Mouse (Mus musculus): Measurements from ENCODE around the gene Nceh1. TPM values are rescaled to one million over a fixed set of nuclear protein-coding genes. Genes with fewer than 3 reads are reported as not detected.

Nceh1 gene
- polyA plus RNA-seq, 1 experiment from 2014 or later = 5.4 TPM

DNA sequence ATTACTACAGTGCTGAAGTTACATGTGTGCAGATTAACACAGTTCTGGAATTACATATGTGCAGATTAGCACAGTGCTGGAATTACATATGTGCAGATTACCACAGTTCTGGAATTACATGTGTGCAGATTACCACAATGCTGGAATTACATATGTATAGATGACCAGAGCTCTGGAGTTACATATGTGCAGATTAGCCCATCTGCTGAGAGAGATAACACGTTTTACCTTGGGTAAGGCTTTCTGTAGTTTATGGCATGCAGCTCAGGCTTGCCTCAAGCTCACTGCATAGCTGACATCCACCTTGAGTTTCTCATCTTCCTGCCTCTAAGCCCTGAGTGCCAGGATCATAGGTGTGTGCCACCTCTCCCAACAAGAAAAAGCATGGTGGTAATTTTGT, 52.2 kb downstream of the Nceh1 start:
- Histone ChIP-seq H3K4me1 (no peaks in the 10 kb centered on the region), H3K27ac (replicated peaks) (no peak overlapping the region), H3K9me3 (replicated peaks) (no peaks in the 10 kb centered on the region), H3K36me3 (no peaks in the 10 kb centered on the region), H3K27me3 (no peaks in the 10 kb centered on the region), H3K4me2 (replicated peaks) (no peak overlapping the region), H3K9ac (no peak overlapping the region), H3K4me3 (replicated peaks) (no peak overlapping the region)
- ATAC-seq (ENCODE audit: insufficient number of reproducible peaks, low FRiP score, low TSS enrichment, low read depth) = no peak
- WGBS = 55% methylated on average over 1 of the region's 1 CpGs

DNA sequence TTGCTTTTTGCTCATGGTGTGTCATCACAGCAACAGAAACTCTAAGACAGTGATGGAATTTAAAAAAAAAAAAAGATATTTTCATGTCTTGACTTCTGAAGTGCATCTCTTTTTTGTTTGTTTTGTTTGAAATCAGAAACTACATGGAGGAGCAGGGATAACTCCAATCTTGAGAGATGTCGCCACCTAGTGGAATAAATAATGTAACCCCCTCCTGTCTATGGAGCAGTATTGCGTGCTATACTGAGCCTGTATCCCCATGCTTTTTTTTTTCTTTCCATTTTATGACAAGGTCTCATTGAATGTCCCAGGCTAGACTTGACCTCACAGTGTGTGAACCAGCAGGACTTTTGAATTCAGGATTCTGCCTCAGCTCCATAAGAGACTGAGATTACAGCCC, 54.5 kb downstream of the Nceh1 start:
- no peak overlapping the region for H3K9ac ChIP-seq
- H3K9me3 ChIP-seq (replicated peaks) = no peaks in the 10 kb centered on the region
- no peak overlapping the region for H3K27ac ChIP-seq (replicated peaks)
- ATAC-seq (ENCODE audit: insufficient number of reproducible peaks, low FRiP score, low TSS enrichment, low read depth) = no peak
- no peak overlapping the region for H3K4me2 ChIP-seq (replicated peaks)
- H3K27me3 ChIP-seq = no peaks in the 10 kb centered on the region
- no peak overlapping the region for H3K4me3 ChIP-seq (replicated peaks)
- no peaks in the 10 kb centered on the region for H3K36me3 ChIP-seq
- WGBS = 16% methylated on average over 2 of the region's 2 CpGs
- H3K4me1 ChIP-seq = no peaks in the 10 kb centered on the region

DNA sequence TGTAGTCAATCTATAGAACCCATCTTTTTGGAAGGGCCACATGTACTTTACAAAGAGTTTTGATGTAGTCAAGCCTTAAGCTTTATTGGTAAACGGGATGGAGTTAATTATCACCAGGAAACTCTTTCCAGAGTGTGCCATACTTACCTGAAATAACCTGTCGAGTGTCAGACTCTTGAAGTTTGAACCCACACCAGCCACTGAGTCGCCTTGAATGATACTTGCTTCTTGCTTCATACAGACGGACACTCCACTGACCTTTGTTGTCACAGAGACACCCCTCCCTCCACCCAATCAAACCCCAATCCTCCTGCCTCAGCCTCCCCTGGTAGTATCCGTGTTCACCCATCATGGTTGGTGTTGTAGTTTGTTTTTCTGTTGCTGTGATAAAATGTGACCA, 55.8 kb downstream of the Nceh1 start:
- Histone ChIP-seq H3K9ac (no peak overlapping the region), H3K4me1 (no peaks in the 10 kb centered on the region), H3K27ac (replicated peaks) (no peak overlapping the region), H3K4me3 (replicated peaks) (no peak overlapping the region), H3K9me3 (replicated peaks) (no peaks in the 10 kb centered on the region), H3K27me3 (no peaks in the 10 kb centered on the region), H3K36me3 (no peaks in the 10 kb centered on the region), H3K4me2 (replicated peaks) (no peak overlapping the region)
- WGBS = 73% methylated on average over 5 of the region's 5 CpGs
- ATAC-seq (ENCODE audit: insufficient number of reproducible peaks, low FRiP score, low TSS enrichment, low read depth) = no peak

DNA sequence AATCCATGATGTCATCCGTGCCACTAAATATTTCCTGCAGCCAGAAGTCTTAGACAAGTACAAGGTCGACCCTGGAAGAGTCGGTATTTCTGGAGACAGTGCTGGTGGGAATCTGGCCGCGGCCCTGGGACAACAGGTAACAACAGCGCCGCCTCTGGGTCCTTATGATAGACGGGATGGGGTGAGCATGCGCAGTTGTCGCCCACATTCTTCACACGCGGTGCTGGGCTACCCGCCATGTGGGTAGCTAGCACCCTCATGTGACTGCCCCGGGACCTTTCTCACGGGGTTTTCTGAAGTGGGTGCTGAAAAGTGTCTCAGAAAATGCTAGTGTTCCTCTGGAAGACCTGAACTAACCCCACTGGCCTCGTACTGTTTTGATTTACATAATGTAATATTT, 56.8 kb downstream of the Nceh1 start:
- Histone ChIP-seq H3K4me3 (replicated peaks) (no peak overlapping the region), H3K4me1 (no peaks in the 10 kb centered on the region), H3K4me2 (replicated peaks) (no peak overlapping the region), H3K9ac (no peak overlapping the region), H3K36me3 (no peaks in the 10 kb centered on the region), H3K27me3 (no peaks in the 10 kb centered on the region), H3K9me3 (replicated peaks) (no peaks in the 10 kb centered on the region), H3K27ac (replicated peaks) (no peak overlapping the region)
- ATAC-seq (ENCODE audit: insufficient number of reproducible peaks, low FRiP score, low TSS enrichment, low read depth) = no peak
- WGBS = 90% methylated on average over 16 of the region's 16 CpGs

DNA sequence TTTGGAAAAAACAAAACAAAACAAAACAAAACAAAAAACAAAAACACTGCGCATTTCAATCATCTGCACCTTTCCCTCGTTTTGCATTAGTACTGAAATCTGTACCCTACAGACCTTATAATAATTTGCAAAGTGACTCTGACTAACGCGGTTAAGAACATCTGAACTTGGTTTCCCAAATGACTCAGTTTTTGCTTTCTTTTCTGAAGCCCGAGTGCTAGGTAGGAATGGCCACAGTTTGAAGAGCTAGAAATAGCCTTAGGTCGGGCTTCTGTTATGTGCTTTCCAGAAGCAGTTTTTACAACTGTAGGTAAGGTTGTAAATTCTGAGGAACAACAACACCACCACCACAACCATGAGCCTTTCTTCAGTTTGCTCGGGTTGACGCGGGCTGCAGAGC, 59.1 kb downstream of the Nceh1 start:
- no peaks in the 10 kb centered on the region for H3K4me1 ChIP-seq
- H3K9ac ChIP-seq = no peak overlapping the region
- H3K27ac ChIP-seq (replicated peaks) = no peak overlapping the region
- H3K36me3 ChIP-seq = no peaks in the 10 kb centered on the region
- ATAC-seq (ENCODE audit: insufficient number of reproducible peaks, low FRiP score, low TSS enrichment, low read depth) = no peak
- WGBS = 84% methylated on average over 9 of the region's 9 CpGs
- H3K4me3 ChIP-seq (replicated peaks) = no peak overlapping the region
- H3K4me2 ChIP-seq (replicated peaks) = no peak overlapping the region
- H3K27me3 ChIP-seq = no peaks in the 10 kb centered on the region
- no peaks in the 10 kb centered on the region for H3K9me3 ChIP-seq (replicated peaks)

DNA sequence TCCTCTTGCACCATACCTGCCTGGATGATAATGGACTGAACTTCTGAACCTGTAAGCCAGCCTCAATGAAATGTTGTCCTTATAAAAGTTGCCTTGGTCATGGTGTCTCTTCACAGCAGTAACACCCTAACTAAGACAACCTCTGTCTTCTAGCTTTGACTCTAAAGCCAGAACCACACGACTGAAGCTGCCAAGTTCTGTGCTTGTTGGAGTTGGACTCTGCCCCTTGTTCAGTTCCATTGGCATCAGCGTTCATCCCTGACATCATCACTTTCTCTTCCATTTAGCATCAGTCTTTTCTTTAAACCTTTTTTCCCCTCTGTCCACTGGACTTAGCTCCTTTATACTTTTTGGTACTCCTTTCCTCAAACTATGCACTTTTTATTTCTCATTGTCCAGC, 63.4 kb downstream of the Nceh1 start:
- no peak overlapping the region for H3K9ac ChIP-seq
- H3K4me1 ChIP-seq = no peaks in the 10 kb centered on the region
- H3K4me3 ChIP-seq (replicated peaks) = no peak overlapping the region
- no peaks in the 10 kb centered on the region for H3K27me3 ChIP-seq
- no peaks in the 10 kb centered on the region for H3K36me3 ChIP-seq
- no peaks in the 10 kb centered on the region for H3K9me3 ChIP-seq (replicated peaks)
- H3K27ac ChIP-seq (replicated peaks) = no peak overlapping the region
- H3K4me2 ChIP-seq (replicated peaks) = no peak overlapping the region
- no peak for ATAC-seq (ENCODE audit: insufficient number of reproducible peaks, low FRiP score, low TSS enrichment, low read depth)
- 76% methylated on average over 2 of the region's 2 CpGs for WGBS

DNA sequence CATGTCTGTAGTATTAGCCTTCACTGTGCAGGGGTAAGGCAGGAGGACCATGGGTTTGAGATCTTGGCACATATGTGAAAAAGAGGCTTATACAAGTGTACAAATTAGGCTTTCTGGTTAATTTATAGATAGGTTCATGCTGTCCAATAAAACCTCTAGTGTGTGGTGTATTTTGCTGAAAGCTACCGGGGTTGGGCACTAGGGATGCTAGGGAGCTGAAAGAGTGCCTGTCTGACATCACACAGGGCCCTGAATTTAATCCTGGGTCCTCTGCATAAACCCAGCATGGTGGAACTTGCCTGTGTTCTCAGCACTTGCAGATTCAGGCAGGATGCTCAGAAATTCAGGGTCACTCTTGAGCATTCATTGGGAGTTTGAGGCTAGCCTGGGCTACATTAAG, 65.0 kb downstream of the Nceh1 start:
- no peak overlapping the region for H3K4me2 ChIP-seq (replicated peaks)
- H3K4me1 ChIP-seq = no peaks in the 10 kb centered on the region
- 85% methylated on average over 1 of the region's 1 CpGs for WGBS
- no peak for ATAC-seq (ENCODE audit: insufficient number of reproducible peaks, low FRiP score, low TSS enrichment, low read depth)
- H3K27ac ChIP-seq (replicated peaks) = no peak overlapping the region
- H3K9me3 ChIP-seq (replicated peaks) = no peaks in the 10 kb centered on the region
- no peak overlapping the region for H3K4me3 ChIP-seq (replicated peaks)
- H3K27me3 ChIP-seq = no peaks in the 10 kb centered on the region
- H3K36me3 ChIP-seq = no peaks in the 10 kb centered on the region
- no peak overlapping the region for H3K9ac ChIP-seq

DNA sequence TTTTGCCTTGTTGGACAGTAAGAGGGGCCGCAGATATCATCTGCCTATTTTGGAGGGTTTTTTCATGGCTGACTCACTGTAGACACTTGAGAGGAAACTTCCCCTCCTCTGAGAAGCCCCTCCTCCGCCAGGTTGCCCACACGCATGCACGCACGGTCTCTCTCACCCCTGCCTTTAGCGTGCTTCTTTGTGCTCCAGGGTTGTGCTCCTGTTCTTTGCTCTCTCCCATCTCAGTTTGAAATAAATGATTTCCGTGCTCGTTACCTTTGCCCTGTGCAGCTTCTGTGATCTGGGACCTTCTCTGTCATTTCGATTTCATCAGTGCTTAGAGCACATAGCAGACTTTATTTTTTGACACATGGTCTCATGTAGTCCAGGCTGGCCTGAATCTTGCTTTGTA, 66.3 kb downstream of the Nceh1 start:
- ATAC-seq (ENCODE audit: insufficient number of reproducible peaks, low FRiP score, low TSS enrichment, low read depth) = no peak
- Histone ChIP-seq H3K4me2 (replicated peaks) (no peak overlapping the region), H3K4me1 (no peaks in the 10 kb centered on the region), H3K36me3 (no peaks in the 10 kb centered on the region), H3K27me3 (no peaks in the 10 kb centered on the region), H3K4me3 (replicated peaks) (no peak overlapping the region), H3K9me3 (replicated peaks) (no peaks in the 10 kb centered on the region), H3K9ac (no peak overlapping the region), H3K27ac (replicated peaks) (no peak overlapping the region)
- 80% methylated on average over 9 of the region's 9 CpGs for WGBS

DNA sequence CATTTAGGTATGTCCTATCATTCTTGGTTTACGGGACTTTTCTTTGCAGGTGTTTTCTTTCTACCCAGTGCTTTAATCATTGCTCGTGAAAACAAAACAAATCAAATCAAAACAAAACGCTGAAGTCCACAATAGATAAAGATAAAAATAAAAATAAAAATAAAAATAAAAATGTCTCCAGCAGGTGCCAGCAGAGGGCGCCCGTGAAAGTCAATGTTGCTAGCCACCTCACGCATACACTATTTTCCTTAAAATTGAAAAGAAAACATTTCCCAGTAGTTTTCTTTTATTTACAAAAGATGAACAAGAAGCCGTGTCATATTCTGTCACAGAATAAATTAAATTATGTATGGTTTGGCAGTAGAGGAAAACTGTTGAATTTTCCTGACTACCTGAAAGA, 68.2 kb downstream of the Nceh1 start:
- Histone ChIP-seq H3K9me3 (replicated peaks) (no peaks in the 10 kb centered on the region), H3K4me3 (replicated peaks) (no peak overlapping the region), H3K4me2 (replicated peaks) (no peak overlapping the region), H3K9ac (no peak overlapping the region), H3K4me1 (no peaks in the 10 kb centered on the region), H3K27me3 (no peaks in the 10 kb centered on the region), H3K36me3 (no peaks in the 10 kb centered on the region), H3K27ac (replicated peaks) (no peak overlapping the region)
- 37% methylated on average over 7 of the region's 7 CpGs for WGBS
- no peak for ATAC-seq (ENCODE audit: insufficient number of reproducible peaks, low FRiP score, low TSS enrichment, low read depth)

DNA sequence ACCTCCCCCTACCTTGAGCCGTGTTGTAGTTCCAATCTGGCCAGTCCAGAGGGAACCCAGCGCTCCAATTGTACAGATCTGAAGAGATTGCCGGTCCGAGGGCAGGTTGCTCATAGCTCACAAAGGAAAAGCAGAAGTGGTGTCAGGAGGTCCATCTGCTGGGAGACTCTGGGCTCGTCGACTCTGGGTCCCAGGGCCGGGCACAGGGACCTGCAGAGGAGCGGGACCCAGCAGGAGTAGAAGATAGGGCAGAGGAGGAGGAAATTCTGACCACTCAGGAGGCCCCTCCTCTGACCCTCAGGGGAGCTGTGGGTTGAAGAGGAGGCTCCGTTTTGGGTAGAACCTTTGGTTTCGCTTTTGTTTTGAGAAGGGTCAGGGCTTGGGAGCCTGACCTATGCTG, 75.7 kb downstream of the Nceh1 start:
- no peaks in the 10 kb centered on the region for H3K4me1 ChIP-seq
- H3K27me3 ChIP-seq = no peaks in the 10 kb centered on the region
- H3K9me3 ChIP-seq (replicated peaks) = no peaks in the 10 kb centered on the region
- no peaks in the 10 kb centered on the region for H3K36me3 ChIP-seq
- ATAC-seq (ENCODE audit: insufficient number of reproducible peaks, low FRiP score, low TSS enrichment, low read depth) = no peak
- no peak overlapping the region for H3K4me2 ChIP-seq (replicated peaks)
- H3K9ac ChIP-seq = no peak overlapping the region
- H3K4me3 ChIP-seq (replicated peaks) = no peak overlapping the region
- H3K27ac ChIP-seq (replicated peaks) = no peak overlapping the region
- 85% methylated on average over 10 of the region's 10 CpGs for WGBS

DNA sequence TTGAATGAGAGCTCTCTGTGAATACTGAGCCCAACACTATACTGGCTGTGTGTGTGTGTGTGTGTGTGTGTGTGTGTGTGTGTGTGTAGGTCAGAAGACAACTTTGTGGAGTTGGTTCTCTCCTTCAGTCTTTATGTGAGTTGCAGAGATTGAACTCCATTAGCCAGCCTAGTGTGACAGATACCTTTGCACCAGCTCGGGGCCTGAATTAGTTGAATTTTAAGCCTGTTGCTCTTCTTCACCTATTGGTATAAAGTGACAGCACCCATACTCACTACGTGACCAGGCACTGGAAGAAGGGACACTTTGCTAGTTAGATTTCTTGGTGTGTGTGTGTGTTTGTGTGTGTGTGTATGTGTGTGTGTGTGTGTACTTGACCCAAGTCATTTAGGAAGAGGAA, 77.6 kb downstream of the Nceh1 start:
- Histone ChIP-seq H3K9ac (no peak overlapping the region), H3K4me2 (replicated peaks) (no peak overlapping the region), H3K27ac (replicated peaks) (no peak overlapping the region), H3K27me3 (no peaks in the 10 kb centered on the region), H3K36me3 (no peaks in the 10 kb centered on the region), H3K9me3 (replicated peaks) (no peaks in the 10 kb centered on the region), H3K4me1 (no peaks in the 10 kb centered on the region), H3K4me3 (replicated peaks) (no peak overlapping the region)
- WGBS = 78% methylated on average over 2 of the region's 2 CpGs
- no peak for ATAC-seq (ENCODE audit: insufficient number of reproducible peaks, low FRiP score, low TSS enrichment, low read depth)

DNA sequence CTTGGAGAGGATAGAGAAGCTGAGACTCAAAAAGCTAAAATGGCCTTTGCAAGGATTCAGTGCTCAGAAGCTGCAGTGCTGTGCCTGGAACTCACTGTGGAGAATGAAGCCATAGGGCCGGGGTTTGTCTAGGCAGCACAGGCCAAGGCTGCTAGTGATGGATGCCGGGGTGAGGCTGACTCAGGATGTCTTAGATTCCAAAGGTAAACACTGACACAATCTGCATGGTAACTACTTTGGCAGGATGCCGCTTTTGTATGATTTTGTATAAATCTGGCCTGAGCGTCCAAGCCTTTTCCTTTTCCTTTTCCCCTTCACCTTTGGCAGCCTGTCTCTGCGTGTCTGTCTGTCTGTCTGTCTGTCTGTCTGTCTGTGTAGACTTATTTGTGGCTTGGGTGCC, 84.6 kb downstream of the Nceh1 start:
- H3K4me1 ChIP-seq = no peaks in the 10 kb centered on the region
- no peak overlapping the region for H3K27ac ChIP-seq (replicated peaks)
- no peaks in the 10 kb centered on the region for H3K36me3 ChIP-seq
- no peak overlapping the region for H3K9ac ChIP-seq
- H3K4me3 ChIP-seq (replicated peaks) = no peak overlapping the region
- no peaks in the 10 kb centered on the region for H3K27me3 ChIP-seq
- WGBS = 80% methylated on average over 5 of the region's 5 CpGs
- no peaks in the 10 kb centered on the region for H3K9me3 ChIP-seq (replicated peaks)
- ATAC-seq (ENCODE audit: insufficient number of reproducible peaks, low FRiP score, low TSS enrichment, low read depth) = no peak
- no peak overlapping the region for H3K4me2 ChIP-seq (replicated peaks)

DNA sequence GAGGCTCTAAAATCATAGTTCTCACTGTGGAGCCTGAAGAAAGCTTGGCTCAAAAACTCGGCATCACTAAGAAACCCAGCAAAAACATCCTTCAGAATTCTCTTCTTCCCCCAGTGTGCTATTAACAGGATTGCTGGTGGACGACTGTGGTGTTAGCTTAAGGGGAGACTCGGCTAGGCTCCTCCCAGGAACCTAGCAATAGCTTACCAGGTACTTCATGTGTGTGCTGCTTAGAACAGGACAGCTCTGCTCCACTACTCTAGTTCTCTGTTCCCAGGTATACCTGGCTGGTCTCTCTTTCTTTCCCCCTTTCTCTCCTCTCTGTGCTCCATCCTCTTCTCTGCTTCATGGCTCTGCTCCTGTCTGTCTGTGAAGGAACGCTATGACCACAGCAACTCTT, 85.1 kb downstream of the Nceh1 start:
- H3K27me3 ChIP-seq = no peaks in the 10 kb centered on the region
- 63% methylated on average over 4 of the region's 4 CpGs for WGBS
- H3K9me3 ChIP-seq (replicated peaks) = no peaks in the 10 kb centered on the region
- no peaks in the 10 kb centered on the region for H3K36me3 ChIP-seq
- no peak overlapping the region for H3K9ac ChIP-seq
- no peak for ATAC-seq (ENCODE audit: insufficient number of reproducible peaks, low FRiP score, low TSS enrichment, low read depth)
- no peaks in the 10 kb centered on the region for H3K4me1 ChIP-seq
- H3K4me3 ChIP-seq (replicated peaks) = no peak overlapping the region
- no peak overlapping the region for H3K27ac ChIP-seq (replicated peaks)
- no peak overlapping the region for H3K4me2 ChIP-seq (replicated peaks)

Measured in embryonic facial prominence, embryonic 15.5 days (tissue).